Mouse (Mus musculus): ENCODE results near the gene Tmem101. TPM values are rescaled to one million over a fixed set of nuclear protein-coding genes. Genes with fewer than 3 reads are reported as not detected.
"Not testable (repeated sequence)": the region's sequence is repeated elsewhere in the genome, so short reads cannot be mapped to it uniquely, and the experiment has no call there.

The Tmem101 gene
- total RNA-seq, 2 experiments from 2014 or later: 13.7 to 14.7 TPM

GRCm38 (mm10) chr11:102158024-102158423, 1.8 kb upstream of the Tmem101 start:
- DNase-seq: not testable (repeated sequence)
- intact Hi-C loops (cut with DNase I): loop anchor here (5.0 kb wide), 1 partner anchor 109 kb away; the partner anchor contains the start of gene Asb16

GRCm38 (mm10) chr11:102156786-102157089, 534 bp upstream of the Tmem101 start:
- no peak for DNase-seq
- intact Hi-C loops (cut with DNase I): loop anchor here (2.0 to 5.0 kb wide), 2 partner anchors 66 to 111 kb away; partner anchors contain the start of gene Asb16

- intact Hi-C loops (cut with DNase I): no loop called here
- DNase-seq: no peak
These were observed 8.8 kb downstream of the Tmem101 start for GRCm38 (mm10) chr11:102147213-102147989.

GRCm38 (mm10) chr11:102146531-102146930, 9.7 kb downstream of the Tmem101 start:
- no peak for DNase-seq
- intact Hi-C loops (cut with DNase I): no loop called here

GRCm38 (mm10) chr11:102146005-102146404, 10.2 kb downstream of the Tmem101 start:
- intact Hi-C loops (cut with DNase I): no loop called here
- DNase-seq: no peak

GRCm38 (mm10) chr11:102145471-102146001, 10.7 kb downstream of the Tmem101 start, which contains the start of gene Nags:
Gene Nags (plus strand): TSS chr11:102145513.
- intact Hi-C loops (cut with DNase I): no loop called here

GRCm38 (mm10) chr11:102144957-102145470, 11.2 kb downstream of the Tmem101 start:
- intact Hi-C loops (cut with DNase I): no loop called here

More at GRCm38 (mm10) chr11:102145471-102146001, 10.7 kb downstream of the Tmem101 start, which contains the start of gene Nags:
- DNase-seq: no peak

GRCm38 (mm10) chr11:102142355-102142754, 13.8 kb downstream of the Tmem101 start:
- no peak for DNase-seq
- intact Hi-C loops (cut with DNase I): no loop called here

More at GRCm38 (mm10) chr11:102144957-102145470, 11.2 kb downstream of the Tmem101 start:
- no peak for DNase-seq

- intact Hi-C loops (cut with DNase I): loop anchor here (1.0 kb wide), 1 partner anchor 38 kb away; no protein-coding TSS in a partner anchor
- DNase-seq: peak; percentile 60 to 81
These were observed 15.7 kb downstream of the Tmem101 start for GRCm38 (mm10) chr11:102140508-102140907.

GRCm38 (mm10) chr11:102138447-102138740, 17.8 kb downstream of the Tmem101 start:
- DNase-seq: peak; percentile 72 to 82
- intact Hi-C loops (cut with DNase I): loop anchor here (1.0 to 5.0 kb wide), 2 partner anchors 77 to 151 kb away; partner anchors contain the start of gene Dusp3

- intact Hi-C loops (cut with DNase I): loop anchor here (1.0 to 5.0 kb wide), 2 partner anchors 77 to 151 kb away; partner anchors contain the start of gene Dusp3
These were observed 18.4 kb downstream of the Tmem101 start for GRCm38 (mm10) chr11:102137625-102138446.

GRCm38 (mm10) chr11:102134516-102134915, 21.7 kb downstream of the Tmem101 start:
- intact Hi-C loops (cut with DNase I): no loop called here
- DNase-seq: no peak

More at GRCm38 (mm10) chr11:102137625-102138446, 18.4 kb downstream of the Tmem101 start:
- DNase-seq: no peak

- no peak for DNase-seq
- intact Hi-C loops (cut with DNase I): no loop called here
These were observed 38.8 kb downstream of the Tmem101 start for GRCm38 (mm10) chr11:102117386-102117785.

- DNase-seq: no peak
- intact Hi-C loops (cut with DNase I): no loop called here
These were observed 40.0 kb downstream of the Tmem101 start for GRCm38 (mm10) chr11:102116241-102116640.

GRCm38 (mm10) chr11:102111576-102111975, 44.6 kb downstream of the Tmem101 start:
- no peak for DNase-seq
- intact Hi-C loops (cut with DNase I): no loop called here

- no peak for DNase-seq
- intact Hi-C loops (cut with DNase I): no loop called here
These were observed 48.5 kb downstream of the Tmem101 start, which contains the start of gene Pyy for GRCm38 (mm10) chr11:102107732-102108131. Gene Pyy (minus strand): TSS chr11:102107832.

GRCm38 (mm10) chr11:102106911-102107310, 49.3 kb downstream of the Tmem101 start:
- no peak for DNase-seq
- intact Hi-C loops (cut with DNase I): no loop called here
